Mouse (Mus musculus): ENCODE measurements around the gene Ppef2. TPM values are rescaled to one million over a fixed set of nuclear protein-coding genes. Genes with fewer than 3 reads are reported as not detected.

Gene Ppef2
- total RNA-seq, 2 experiments from 2014 or later, result 0.79 TPM; not detected in 1

DNA sequence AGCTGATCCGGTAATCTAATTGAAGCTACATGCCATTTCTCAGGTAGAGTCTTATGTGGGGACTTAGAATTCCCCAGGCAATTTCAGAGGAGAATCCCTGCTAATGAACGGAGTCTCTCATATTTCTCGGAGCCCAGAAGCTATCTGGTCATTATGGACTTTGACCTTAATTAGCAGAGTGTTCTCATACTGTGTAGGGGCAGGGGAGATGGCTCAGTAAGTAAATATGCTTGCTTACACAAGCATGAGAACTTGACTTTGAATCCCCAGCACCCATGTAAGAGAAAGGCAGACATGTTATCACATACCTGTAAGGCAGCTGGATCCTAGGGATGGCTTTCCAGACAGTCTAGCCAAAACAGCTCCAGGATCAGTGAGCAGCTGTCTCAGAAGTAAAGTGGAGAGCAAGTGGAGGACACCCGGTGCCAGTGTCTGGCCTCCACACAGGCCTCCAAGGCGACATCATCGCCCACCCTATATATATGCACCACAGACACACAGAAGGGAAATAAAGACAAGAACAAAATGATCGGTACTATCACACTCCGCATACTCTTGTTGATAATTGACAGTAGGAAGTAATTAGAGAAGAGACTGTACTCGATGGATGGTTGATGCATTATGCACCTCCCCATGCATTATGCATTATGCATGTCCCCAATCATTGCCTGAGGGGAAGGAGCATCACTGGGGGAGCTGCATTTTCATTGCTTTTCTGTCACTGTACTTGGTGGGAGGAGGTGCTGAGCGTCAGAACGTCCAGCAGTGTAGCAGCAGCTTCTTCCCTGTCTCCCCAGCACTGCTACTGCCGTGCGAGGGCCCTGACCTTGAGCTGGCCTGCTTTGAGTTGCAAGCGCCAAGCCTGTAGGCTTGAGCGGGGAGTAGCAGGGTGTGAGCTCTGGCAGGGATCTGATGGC lies 58.9 kb downstream of the Ppef2 start:
- no peak for DNase-seq (ENCODE audit: extremely low spot score in 1 of 2, low spot score in 1 of 2)

DNA sequence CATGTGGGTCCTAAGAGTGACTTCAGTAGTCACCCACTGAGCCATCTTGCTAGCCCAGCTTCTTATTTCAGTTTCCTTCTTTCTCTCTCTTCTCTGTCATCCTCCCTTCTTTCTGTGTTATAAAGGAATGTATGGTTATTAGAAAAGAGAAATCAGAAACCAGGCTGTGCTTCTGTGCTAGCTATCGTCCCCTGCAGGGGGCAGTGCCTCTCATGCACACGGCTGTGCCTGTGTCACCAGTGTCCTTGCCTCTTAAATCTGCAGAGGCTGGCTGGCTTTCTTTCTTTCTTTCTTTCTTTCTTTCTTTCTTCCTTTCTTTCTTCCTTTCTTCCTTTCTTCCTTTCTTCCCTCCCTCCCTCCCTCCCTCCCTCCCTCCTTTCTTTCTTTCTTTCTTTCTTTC lies 60.4 kb downstream of the Ppef2 start:
- peak in 1 of 2 experiments; percentile 45 for DNase-seq (ENCODE audit: extremely low spot score in 1 of 2, low spot score in 1 of 2)

DNA sequence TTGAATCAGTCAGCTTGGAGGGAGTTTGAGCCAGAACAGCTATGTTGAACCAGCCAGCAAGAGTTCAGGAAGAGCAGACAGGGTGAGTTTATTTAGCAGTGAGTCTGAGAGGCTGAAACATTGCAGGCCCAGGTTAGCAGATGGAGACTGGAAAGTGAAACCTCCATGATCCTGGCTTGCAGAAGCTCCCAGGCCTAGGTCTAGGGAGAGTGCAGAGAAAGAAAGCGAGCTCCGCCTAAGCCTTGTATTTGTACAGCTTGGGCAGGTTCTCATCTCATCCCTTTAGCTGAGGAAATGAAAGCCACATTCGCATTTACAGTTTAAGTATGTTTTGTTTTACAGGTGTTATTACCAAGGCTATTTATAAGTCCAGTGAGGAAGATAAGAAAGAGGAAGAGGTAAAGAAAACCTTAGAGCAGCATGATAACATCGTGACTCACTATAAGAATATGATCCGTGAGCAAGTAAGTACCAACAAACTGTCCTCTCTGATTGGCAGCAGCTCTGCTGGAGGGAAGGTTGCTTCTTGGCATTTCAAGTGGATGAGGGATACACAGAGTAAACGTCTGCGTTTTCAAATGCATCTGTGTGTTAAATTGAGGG lies 67.1 kb downstream of the Ppef2 start:
- no peak for DNase-seq (ENCODE audit: extremely low spot score in 1 of 2, low spot score in 1 of 2)

- no peak for DNase-seq (ENCODE audit: extremely low spot score in 1 of 2, low spot score in 1 of 2)
Measured at GRCm38 (mm10) chr5:92183071-92183830, 72.8 kb downstream of the Ppef2 start.

Other genes with a start within 250 kb of the Ppef2 start
- gene Cdkl2, start 212.4 kb downstream of the Ppef2 start, total RNA-seq (2021), result 10 to 100 TPM; 39.8 to 41.9 TPM
- 100 to 1,000 TPM; 214 to 234 TPM for gene G3bp2, start 172.6 kb downstream of the Ppef2 start, total RNA-seq (2021)
- 10 to 100 TPM; 81.8 to 83.5 TPM for gene Uso1, start 118.3 kb downstream of the Ppef2 start, total RNA-seq (2021)
- not detected for gene U90926, start 40.9 kb downstream of the Ppef2 start, total RNA-seq (2021)
- gene Naaa, start 21.9 kb upstream of the Ppef2 start, total RNA-seq (2021), result 10 to 100 TPM; 46.4 to 48.1 TPM
- gene Sdad1, start 54.2 kb upstream of the Ppef2 start, total RNA-seq (2021), result 10 to 100 TPM; 20.1 to 25.5 TPM
- gene Cxcl9, start 71.8 kb upstream of the Ppef2 start, total RNA-seq (2021), result not detected
- gene Art3, start 75.5 kb upstream of the Ppef2 start, total RNA-seq (2021), result 1 to 10 TPM; 5.0 to 5.5 TPM
- not detected for gene Cxcl10, start 92.6 kb upstream of the Ppef2 start, total RNA-seq (2021)
- gene Nup54, start 178.9 kb upstream of the Ppef2 start, total RNA-seq (2021), result 10 to 100 TPM; 30.0 to 38.5 TPM